Mouse (Mus musculus) C2C12 (cell line): ENCODE results near the gene Nufip2.

Experiments used
- CEBPB ChIP-seq: IDR thresholded peaks from one replicate; pipeline ENCODE4 v1.6.1; 2011; ENCODE audit warnings: low read depth, mild to moderate bottlenecking, control low read depth, moderate library complexity
- CTCF ChIP-seq: IDR thresholded peaks from one replicate; pipeline ENCODE4 v1.5.1; 2011; ENCODE audit not compliant: control insufficient read depth, insufficient read depth, insufficient read length
- FOSL1 ChIP-seq: IDR thresholded peaks from one replicate; pipeline ENCODE4 v1.8.0; 2011; ENCODE audit warnings: mild to moderate bottlenecking, low read length; ENCODE audit not compliant: poor library complexity, insufficient read depth, severe bottlenecking
- MAX ChIP-seq: IDR thresholded peaks from one replicate; pipeline ENCODE4 v1.6.1; 2011; ENCODE audit warnings: mild to moderate bottlenecking, control low read depth
- MYOD1 ChIP-seq: IDR thresholded peaks from one replicate; pipeline ENCODE4 v1.6.1; 2011; ENCODE audit warnings: low read depth; ENCODE audit not compliant: control insufficient read depth, insufficient read length
- MYOG ChIP-seq: IDR thresholded peaks from one replicate; pipeline ENCODE4 v1.6.1; 2011; ENCODE audit not compliant: control insufficient read depth, insufficient read length; ENCODE audit errors: extremely low read depth
- USF1 ChIP-seq: IDR thresholded peaks from one replicate; pipeline ENCODE4 v1.6.1; 2011; ENCODE audit warnings: low read depth, mild to moderate bottlenecking, control low read depth, moderate library complexity

- TF ChIP-seq FOSL1, result no peak
- no peak for TF ChIP-seq CTCF
- TF ChIP-seq MAX, result no peak
- no peak for TF ChIP-seq MYOD1
- TF ChIP-seq CEBPB, result no peak
- no peak for TF ChIP-seq MYOG
- no peak for TF ChIP-seq USF1
Measured at GRCm38 (mm10) chr11:77672746-77673145, 13.2 kb upstream of the Nufip2 start.
